Mouse (Mus musculus) ovary, postnatal 36 days (tissue): ENCODE data around the gene Ttll10.

ENCODE experiments used
- DNase-seq: peaks from one replicate; pipeline ENCODE4 v3.0.0; 2022; ENCODE audit warnings: low spot score, mixed read lengths

Gene Ttll10

GRCm38 (mm10) chr4:156065156-156065894 lies 6.1 kb upstream of the Ttll10 start:
- no peak for DNase-seq

GRCm38 (mm10) chr4:156064510-156064897 lies 5.3 kb upstream of the Ttll10 start:
- no peak for DNase-seq

DNA sequence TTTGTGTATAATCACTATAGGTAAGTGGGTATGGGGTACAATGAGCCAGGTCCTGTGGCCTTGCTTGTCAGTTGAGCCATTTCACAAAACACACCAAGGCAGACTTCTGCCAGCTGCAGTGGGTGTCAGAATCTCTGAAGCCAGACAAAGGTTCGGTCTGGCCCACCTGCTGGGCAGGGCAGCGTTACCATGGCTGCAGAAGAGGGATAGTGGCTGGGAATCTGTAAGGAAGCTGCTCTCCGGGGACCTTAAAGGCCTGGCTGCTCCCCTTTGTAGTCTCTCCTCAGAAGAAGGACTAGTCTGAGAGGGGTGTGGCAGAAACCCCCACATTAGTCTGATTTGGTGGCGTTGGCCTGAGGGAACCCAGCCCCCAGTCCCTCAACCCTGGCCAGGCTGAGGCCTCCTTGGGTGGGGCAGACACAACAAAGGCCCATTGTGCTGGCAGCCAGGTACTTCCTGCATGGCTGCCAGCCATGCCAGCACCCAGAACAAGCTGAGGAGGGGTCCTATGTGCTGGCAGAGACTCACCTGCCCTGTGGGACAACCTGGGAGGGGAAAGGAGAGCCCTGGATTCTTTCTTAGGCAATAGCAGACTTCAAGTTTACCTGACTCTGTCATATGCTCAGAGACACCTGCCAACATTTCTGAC lies 4.8 kb upstream of the Ttll10 start:
- no peak for DNase-seq

DNA sequence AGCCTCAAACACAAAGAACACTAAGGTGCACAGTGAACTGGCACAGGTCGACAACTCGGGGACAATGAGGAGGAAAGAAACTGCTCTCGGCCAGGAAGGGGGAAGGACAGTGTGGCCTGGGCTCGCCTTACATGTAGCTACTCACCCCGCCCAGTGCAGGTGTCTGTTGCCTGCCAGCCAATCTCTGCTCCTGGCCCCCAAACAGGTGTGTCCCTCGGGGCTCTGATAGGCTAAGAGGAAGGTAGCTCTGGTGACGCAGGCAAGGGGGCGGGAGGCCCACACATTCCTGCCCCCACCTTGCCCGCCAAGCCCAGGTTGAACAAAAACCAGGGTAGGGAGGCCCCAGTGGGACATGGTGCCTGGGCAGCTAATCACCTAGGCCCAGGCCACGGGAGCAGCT lies 499 bp upstream of the Ttll10 start:
- DNase-seq = peak; percentile 61

DNA sequence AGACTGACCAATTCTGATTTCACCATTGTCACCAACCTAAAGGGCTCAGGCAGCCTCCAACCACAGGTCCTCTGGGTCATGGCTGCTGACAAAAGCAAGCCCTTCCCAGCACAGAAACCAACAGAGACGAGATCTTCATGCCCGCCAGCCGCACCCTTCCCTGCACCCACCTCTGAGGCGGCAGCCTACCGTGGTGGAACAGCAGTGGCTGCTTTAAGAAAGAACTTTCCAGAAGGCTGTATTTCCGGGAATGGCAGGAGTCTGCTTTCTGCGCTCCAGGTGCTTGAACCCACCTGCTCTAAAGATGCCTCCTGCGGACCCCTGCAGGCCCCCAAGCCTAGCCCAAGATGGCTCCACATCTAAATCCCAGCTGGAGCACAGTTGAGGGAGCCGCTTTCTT lies 388 bp downstream of the Ttll10 start:
- no peak for DNase-seq

DNA sequence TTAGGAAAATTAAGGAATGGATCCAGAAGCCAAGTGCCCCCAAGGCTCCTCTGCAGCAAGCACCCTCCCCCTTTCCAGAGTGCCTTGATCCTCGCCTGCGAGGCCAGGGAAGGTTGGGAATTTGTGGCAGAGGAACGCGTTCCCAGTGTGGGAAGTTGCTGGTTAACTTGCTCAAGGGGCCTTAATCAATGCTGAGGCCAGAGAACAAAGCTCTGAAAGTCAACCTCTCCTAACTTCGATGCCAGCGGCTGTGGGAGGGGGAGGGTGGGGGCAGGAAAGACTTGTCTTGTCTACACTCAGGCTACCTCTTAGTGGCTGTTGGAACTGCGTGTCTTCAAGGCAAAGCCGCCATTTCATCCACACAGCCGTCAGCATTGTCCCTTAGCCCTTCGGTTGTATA lies 1.5 kb downstream of the Ttll10 start:
- DNase-seq = no peak

GRCm38 (mm10) chr4:156055173-156055572 lies 4.0 kb downstream of the Ttll10 start:
- DNase-seq = no peak

DNA sequence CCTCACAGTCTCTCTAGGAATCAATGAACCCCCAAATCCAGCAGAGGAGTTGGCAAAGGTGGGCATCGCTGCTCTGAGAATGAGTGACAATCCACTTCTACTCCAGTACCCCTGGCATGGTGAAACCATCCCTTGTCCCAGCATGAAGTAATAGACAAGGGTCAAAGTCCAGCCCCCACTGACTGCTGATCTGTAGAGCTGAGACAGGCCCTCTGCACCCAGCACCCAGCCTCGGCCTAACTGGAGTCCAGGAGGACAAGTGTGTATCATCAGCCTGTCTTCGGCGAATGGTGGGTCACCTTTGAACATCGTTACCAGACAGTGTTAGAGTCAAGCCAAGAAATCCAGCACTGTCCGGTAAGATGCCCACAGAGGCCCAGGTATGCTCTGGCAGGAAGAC lies 4.6 kb downstream of the Ttll10 start:
- DNase-seq = no peak

GRCm38 (mm10) chr4:156054130-156054529 lies 5.1 kb downstream of the Ttll10 start:
- DNase-seq = no peak

- no peak for DNase-seq
Measured at GRCm38 (mm10) chr4:156053113-156053512, 6.1 kb downstream of the Ttll10 start.

DNA sequence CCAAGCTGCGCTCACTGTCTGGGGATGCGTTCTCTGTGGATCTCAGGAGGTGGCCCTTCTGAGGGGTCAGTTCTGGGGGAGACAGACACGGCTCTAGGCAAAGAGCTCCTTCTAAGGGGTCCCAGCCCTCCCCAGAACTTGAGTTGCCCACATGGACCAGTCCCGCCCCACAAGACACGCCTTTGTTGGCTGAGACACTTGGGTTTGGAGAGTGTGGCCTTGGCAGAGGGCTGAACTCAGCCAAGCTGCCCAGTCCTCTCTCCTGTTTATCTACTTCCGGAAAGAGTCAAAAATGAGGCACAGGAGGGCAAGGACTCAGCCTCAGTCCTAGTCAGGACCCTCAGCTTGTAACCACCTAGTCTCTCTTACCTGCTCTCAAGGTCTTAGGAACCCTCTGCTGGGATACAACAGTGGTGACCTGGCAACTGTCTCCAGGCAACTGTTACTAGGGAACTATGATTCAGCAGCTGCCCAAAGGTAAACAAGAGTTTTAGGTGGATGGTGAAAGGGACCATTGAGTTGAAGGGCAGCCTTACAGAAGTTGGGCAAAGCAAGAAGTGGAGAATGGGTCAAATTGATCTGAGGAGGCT lies 8.7 kb downstream of the Ttll10 start:
- peak; percentile 63 for DNase-seq

- no peak for DNase-seq
Measured at GRCm38 (mm10) chr4:156049779-156050178, 9.4 kb downstream of the Ttll10 start.

DNA sequence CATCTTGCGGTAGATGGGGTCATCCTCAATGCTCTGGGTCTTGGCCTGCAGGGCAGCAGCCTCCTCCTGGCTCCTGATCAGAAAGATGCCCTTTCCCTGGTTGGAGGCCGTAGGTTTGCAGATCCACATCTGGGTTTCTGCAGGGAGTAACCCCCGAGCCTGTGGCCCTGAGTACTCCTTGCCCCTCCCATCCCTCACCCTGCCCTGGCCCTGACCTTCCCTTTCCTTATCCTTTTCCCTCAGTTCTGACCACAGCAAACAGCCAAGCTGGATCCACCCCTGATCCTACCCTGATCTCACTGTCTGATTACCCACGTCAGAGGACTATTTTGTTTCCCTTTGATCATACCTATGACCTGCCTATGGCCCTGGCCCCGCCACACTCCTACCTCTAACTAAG lies 14.5 kb downstream of the Ttll10 start:
- DNase-seq = no peak

DNA sequence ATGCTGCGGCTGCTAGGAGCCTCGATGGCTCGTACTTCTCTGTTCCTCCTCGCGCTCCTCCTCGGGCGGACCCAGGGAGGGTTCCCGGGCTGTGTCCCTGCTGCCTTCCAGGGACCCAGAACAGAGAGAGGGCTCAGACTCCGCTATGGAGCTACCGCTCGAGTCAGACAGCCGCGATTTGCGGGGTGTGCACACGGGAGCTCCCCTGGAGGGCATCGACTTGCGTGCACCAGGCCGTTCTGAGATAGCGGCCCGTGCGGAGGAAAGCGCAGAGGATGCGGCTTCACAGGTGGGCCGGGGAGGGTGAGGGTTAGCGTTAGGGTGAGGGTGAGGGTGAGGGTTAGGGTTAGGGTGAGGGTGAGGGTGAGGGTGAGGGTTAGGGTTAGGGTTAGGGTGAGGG lies 24.3 kb downstream of the Ttll10 start:
- no peak for DNase-seq

DNA sequence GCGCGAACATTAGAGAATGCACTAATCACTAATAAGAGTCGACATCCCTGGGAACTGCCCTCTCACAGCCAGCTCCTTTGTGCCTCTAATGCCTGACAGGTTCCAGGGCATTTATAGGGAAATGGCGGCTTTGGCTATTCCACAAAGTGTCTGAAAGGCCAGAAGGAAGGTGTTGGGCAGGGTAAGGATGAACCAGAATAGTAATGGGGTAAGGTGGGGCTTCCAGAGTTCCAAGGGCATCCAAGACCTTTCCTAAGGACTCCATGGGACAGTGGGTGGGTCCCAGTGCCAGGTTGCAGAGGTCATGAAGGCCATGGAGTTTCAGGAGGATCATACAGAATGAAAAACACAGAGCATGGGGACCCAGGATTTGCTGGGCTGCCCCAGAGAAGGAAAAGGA lies 24.9 kb downstream of the Ttll10 start:
- DNase-seq = no peak

DNA sequence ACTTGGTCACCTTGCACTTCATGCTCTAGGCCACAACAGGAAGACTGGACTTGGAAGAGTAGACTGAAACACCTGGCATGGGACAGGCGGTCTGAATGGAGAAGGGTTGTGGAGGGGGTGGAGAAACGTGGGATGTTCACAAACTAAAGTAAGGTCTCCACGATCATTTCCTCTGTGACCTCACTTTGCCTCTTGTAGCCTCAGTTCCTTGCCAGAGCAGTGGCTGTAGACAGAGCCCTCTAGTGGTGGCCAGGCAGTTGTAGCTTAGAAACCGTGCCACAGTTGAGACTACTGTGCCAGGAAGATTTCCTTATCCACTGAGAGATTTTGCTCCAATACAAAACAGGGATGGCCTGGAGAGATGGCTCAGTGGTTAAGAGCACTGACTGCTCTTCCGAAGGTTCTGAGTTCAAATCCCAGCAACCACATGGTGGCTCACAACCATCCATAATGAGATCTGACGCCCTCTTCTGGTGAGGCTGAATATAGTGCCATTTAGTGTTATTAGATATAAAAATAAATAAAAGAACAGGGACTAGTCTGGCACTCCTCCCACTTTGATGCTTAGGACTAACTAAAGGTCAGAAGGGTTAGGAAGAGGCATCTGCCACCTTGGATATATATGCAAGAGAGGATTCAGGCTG lies 25.6 kb downstream of the Ttll10 start:
- no peak for DNase-seq

DNA sequence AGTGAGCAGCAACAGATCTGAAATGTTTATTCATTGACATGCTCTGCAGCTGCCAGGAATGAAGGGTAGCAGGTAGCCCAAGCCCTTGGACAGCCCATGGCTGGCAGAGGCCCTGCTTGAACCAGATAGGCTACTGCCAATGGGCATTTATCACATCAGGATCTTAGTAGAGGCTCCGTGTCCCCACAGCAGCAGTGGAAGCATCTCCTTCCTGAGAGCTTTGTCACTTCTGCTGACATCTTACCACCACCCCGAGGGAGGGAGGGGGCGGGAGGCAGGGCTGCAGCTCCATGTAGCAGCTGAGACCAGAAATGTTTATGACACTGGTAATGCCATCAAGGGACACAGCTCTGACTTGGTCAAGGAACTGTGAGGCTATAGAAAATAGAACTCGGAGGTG lies 26.4 kb downstream of the Ttll10 start:
- DNase-seq = no peak

GRCm38 (mm10) chr4:156031593-156032391 lies 27.4 kb downstream of the Ttll10 start:
- DNase-seq = peak; percentile 79

GRCm38 (mm10) chr4:156031255-156031592 lies 28.0 kb downstream of the Ttll10 start:
- no peak for DNase-seq

DNA sequence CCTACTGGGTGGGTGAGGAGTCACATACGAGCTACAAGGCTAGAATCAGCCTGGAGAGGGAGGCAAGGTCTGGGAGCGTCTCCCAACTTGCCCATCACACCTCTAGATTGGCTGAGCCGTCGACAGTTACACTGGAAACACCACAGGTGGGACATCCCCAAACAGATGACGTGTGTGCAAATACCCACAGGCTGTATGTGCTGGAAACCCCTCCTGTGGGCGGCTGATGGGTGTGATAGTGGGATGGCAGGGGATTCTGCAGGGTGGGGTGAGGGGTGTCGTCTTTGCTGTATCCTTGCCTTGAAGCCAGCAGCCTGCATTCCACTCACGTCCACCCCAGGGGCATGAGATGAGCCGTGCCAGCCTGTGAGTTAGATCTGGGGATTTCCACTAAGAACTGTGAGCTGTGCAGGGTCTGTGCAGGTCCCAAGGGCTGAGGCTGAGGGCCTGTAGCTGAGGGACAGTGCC lies 28.5 kb downstream of the Ttll10 start:
- no peak for DNase-seq

GRCm38 (mm10) chr4:156028580-156028979 lies 30.6 kb downstream of the Ttll10 start:
- no peak for DNase-seq

- DNase-seq = no peak
Measured at GRCm38 (mm10) chr4:156026013-156026412, 33.2 kb downstream of the Ttll10 start, which contains the start of gene Tnfrsf18. Tnfrsf18 (plus strand) TSS chr4:156026164.
